Mouse (Mus musculus) hindbrain, embryonic 13.5 days (tissue): ENCODE measurements around the gene Mtm1. TPM values are rescaled to one million over a fixed set of nuclear protein-coding genes. Genes with fewer than 3 reads are reported as not detected.
"Not testable (repeated sequence)": the region's sequence is repeated elsewhere in the genome, so short reads cannot be mapped to it uniquely, and the experiment has no call there.

Experiments used
- ATAC-seq: fragments of 200-750 bp; cut with Nextera tagmentation; 2 replicates; pipeline ENCODE4 v1.8.0; 2017; ENCODE audit warnings: moderate TSS enrichment; ENCODE audit not compliant: low FRiP score
- H3K27ac ChIP-seq: fragments of 300-500 bp; sonication (generic); 2 replicates; pipeline ENCODE4 v1.5.1; 2015; ENCODE audit warnings: inconsistent platforms, mild to moderate bottlenecking, moderate library complexity
- H3K27me3 ChIP-seq: fragments of 300-500 bp; sonication (generic); 2 replicates; pipeline ENCODE4 v1.6.1; 2015; ENCODE audit warnings: mild to moderate bottlenecking, inconsistent platforms
- H3K36me3 ChIP-seq: fragments of 300-500 bp; sonication (generic); 2 replicates; pipeline ENCODE4 v1.6.1; 2015; ENCODE audit warnings: mild to moderate bottlenecking, inconsistent platforms
- H3K4me1 ChIP-seq: fragments of 300-500 bp; sonication (generic); replicated peaks from 2 replicates; pipeline ENCODE4 v1.6.1; 2015; ENCODE audit warnings: inconsistent platforms
- H3K4me2 ChIP-seq: fragments of 300-500 bp; sonication (generic); 2 replicates; pipeline ENCODE4 v1.6.1; 2015; ENCODE audit warnings: inconsistent platforms, mild to moderate bottlenecking, moderate library complexity
- H3K4me3 ChIP-seq: fragments of 300-500 bp; sonication (generic); 2 replicates; pipeline ENCODE4 v1.5.1; 2015; ENCODE audit warnings: mild to moderate bottlenecking, inconsistent platforms
- H3K9ac ChIP-seq: fragments of 300-500 bp; sonication (generic); 2 replicates; pipeline ENCODE4 v1.6.1; 2015; ENCODE audit warnings: mild to moderate bottlenecking, inconsistent platforms
- H3K9me3 ChIP-seq: fragments of 300-500 bp; sonication (generic); 2 replicates; pipeline ENCODE4 v1.6.1; 2016; ENCODE audit warnings: inconsistent platforms
- WGBS: fragments of 180-500 bp; shearing (Covaris S2); methylation state at CpG from one replicate; pipeline ENCODE4 v1.1.7; 2015; 5-methylcytosine and 5-hydroxymethylcytosine counted together
- polyA plus RNA-seq: library from polyadenylated mRNA; unstranded; fragments of >200 nt; fragmentation: Nextera tagmentation; extraction: Ambion mirVana; gene quantifications from 2 replicates; pipeline ENCODE4 v1.2.1, GENCODE M21; 2015

Gene Mtm1
- polyA plus RNA-seq, 1 experiment from 2014 or later, result 5.1 TPM

DNA sequence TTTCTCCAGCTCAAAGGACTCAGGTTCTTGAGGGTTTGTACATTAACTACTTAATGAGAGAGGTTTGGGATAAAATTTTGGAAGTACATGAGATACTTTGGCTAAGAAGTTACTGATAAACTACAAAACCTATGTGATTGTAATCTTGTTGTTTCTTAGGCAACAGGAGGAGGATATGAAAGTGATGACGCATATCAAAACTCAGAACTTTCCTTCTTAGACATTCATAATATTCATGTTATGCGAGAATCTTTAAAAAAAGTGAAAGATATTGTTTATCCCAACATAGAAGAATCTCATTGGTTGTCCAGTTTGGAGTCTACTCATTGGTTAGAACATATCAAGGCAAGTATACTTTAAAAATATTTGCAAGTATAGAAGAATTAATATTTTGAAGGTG is 85.4 kb downstream of the Mtm1 start:
- H3K9ac ChIP-seq, result no peak overlapping the region
- H3K27me3 ChIP-seq, result no peaks in the 10 kb centered on the region
- no peaks in the 10 kb centered on the region for H3K4me1 ChIP-seq
- H3K4me3 ChIP-seq, result no peak overlapping the region
- no peak overlapping the region for H3K27ac ChIP-seq
- no peaks in the 10 kb centered on the region; the same call in 1 of the 2 replicates for H3K36me3 ChIP-seq
- no peak overlapping the region for H3K4me2 ChIP-seq
- H3K9me3 ChIP-seq, result no peaks in the 10 kb centered on the region
- 76% methylated on average over 2 of the region's 2 CpGs for WGBS
- ATAC-seq, result no peak

DNA sequence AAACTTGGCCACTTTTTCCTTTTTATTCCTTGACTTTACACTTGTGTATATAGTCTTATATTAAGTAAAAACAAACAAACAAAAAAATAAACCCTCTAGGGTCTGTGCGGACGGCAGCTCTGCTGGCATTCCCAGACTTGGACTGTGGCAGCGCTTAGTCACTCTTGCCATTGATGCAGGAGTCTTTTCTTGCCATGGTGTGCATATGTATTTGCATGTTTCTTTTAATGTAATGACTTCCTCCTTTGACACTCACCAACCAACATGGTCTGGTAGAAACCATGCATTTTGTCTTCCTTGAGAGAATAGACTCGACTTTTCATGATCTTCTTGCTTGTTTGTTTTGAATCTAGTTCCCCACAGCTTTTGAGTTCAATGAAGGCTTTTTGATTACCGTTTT is 91.6 kb downstream of the Mtm1 start:
- Histone ChIP-seq H3K27ac (no peak overlapping the region), H3K36me3 (no peaks in the 10 kb centered on the region; the same call in 1 of the 2 replicates), H3K4me1 (no peaks in the 10 kb centered on the region), H3K27me3 (no peaks in the 10 kb centered on the region), H3K4me2 (no peak overlapping the region), H3K9me3 (no peaks in the 10 kb centered on the region), H3K4me3 (no peak overlapping the region), H3K9ac (no peak overlapping the region)
- 90% methylated on average over 5 of the region's 5 CpGs for WGBS
- no peak for ATAC-seq

DNA sequence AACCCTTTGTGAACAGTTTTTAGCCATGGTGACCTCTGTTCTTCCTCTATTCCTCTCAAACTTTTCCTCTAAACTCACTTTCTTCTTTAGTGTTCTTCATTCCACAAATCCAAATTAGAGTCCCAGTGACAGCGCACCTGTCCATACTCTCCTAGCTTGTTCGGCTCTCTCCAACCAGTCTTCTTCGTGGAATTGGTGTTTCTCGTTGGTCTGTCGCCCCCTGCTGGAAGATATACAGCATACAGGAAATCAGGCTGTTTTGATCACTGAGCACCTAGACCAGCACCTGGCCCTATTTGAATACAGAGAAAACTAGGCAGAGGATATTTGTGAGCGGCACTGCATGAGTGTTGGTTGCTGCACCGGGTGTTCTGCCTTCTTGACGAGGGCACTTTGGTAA is 100.7 kb downstream of the Mtm1 start:
- ATAC-seq, result 0 out of 2 replicates have a peak, but pooled peaks have one; percentile 54
- Histone ChIP-seq H3K4me2 (no peak overlapping the region), H3K9ac (no peak overlapping the region), H3K27ac (no peak overlapping the region), H3K9me3 (no peaks in the 10 kb centered on the region), H3K36me3 (no peaks in the 10 kb centered on the region), H3K4me3 (no peak overlapping the region), H3K4me1 (no peaks in the 10 kb centered on the region), H3K27me3 (no peaks in the 10 kb centered on the region)
- WGBS, result 33% methylated on average over 8 of the region's 8 CpGs

DNA sequence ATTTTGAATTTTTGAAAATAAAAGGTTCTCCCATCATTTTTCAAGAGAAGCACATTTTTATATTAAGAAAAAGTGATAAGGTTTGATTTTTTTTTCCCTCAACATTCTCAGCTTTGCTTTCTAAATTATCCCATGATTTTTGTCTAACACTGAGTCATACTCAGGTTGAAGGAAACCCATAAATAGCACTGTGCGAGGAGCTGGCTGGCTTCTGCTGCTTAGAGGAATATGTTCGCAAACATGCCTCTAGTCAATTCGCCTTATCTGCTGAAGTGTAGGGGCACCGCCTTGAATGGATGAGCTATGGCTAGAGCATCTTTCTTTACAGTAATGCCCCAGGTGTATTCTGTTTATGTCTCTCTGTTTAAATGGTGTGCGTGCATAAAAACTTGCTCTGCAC is 103.8 kb downstream of the Mtm1 start:
- WGBS, result 90% methylated on average over 5 of the region's 5 CpGs
- Histone ChIP-seq H3K4me1 (no peaks in the 10 kb centered on the region), H3K4me3 (no peak overlapping the region), H3K9ac (no peak overlapping the region), H3K27ac (no peak overlapping the region), H3K36me3 (no peaks in the 10 kb centered on the region), H3K4me2 (no peak overlapping the region), H3K27me3 (no peaks in the 10 kb centered on the region), H3K9me3 (no peaks in the 10 kb centered on the region)
- no peak for ATAC-seq

DNA sequence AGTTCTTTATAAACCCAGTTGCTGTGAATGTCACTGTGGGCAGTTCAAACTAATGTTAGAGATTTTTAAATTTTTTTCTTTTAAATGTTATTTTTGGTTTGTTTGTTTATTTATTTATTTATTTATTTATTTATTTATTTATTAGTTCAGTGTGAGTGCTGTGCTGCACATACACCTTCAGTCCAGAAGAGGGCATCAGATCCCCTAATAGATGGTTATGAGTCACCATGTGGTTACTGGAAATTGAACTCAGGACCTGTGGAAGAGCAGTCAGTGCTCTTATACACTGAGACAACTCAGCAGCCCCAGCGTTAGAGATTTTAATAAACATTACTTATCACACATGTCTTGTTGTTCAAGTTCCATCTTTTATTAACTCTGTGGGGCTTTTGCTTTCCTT is 141.5 kb downstream of the Mtm1 start:
- Histone ChIP-seq H3K9ac (no peak overlapping the region), H3K4me3 (no peak overlapping the region), H3K27ac (no peak overlapping the region), H3K4me2 (no peak overlapping the region), H3K36me3 (no peaks in the 10 kb centered on the region), H3K9me3 (no peaks in the 10 kb centered on the region), H3K27me3 (no peaks in the 10 kb centered on the region), H3K4me1 (no peaks in the 10 kb centered on the region)
- WGBS, result 100% methylated on average over 1 of the region's 1 CpGs
- no peak for ATAC-seq

DNA sequence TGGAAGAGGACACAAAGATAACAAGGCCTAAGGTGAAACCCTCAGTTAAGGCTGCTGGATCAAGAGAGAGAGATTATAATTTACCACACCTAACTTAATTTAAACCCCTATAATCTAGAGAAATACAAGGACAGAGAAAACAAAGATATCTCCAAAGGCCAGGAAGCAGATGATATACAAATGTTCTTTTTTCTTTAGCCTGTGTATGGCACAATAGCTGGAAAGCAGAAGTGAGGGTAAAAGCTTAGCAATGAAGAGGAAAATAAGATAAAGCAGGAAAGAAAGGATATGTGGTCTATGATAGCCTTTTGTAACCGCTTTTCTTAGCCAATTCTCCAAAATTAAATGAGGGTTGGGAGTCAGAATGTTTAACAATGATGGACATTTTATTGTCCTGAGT is 144.8 kb downstream of the Mtm1 start:
- Histone ChIP-seq H3K36me3 (no peaks in the 10 kb centered on the region), H3K4me1 (no peaks in the 10 kb centered on the region), H3K9me3 (no peaks in the 10 kb centered on the region), H3K4me3 (no peak overlapping the region), H3K4me2 (no peak overlapping the region), H3K27me3 (no peaks in the 10 kb centered on the region), H3K27ac (no peak overlapping the region), H3K9ac (no peak overlapping the region)
- WGBS, result 68% methylated on average over 1 of the region's 1 CpGs
- no peak for ATAC-seq

DNA sequence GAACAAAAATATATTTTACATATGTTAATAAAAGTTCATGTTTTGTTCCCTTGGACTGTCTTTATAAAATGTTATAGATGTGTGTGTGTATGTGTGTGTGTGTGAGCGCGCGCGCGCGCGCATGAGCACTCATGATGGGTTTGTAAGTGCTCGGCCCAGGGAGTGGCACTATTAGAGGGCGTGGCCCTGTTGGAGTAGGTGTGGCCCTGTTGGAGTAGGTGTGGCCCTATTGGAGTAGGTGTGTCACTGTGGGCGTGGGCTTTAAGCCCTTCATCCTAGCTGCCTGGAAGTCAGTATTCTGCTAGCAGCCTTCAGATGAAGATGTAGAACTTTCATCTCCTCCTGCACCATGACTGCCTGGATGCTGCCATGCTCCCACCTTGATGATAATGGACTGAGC is 151.2 kb downstream of the Mtm1 start:
- 88% methylated on average over 10 of the region's 10 CpGs for WGBS
- H3K9me3 ChIP-seq, H3K9ac ChIP-seq, H3K27ac ChIP-seq, H3K4me1 ChIP-seq, ATAC-seq, H3K36me3 ChIP-seq, H3K4me3 ChIP-seq, H3K4me2 ChIP-seq, H3K27me3 ChIP-seq: not testable (repeated sequence)

DNA sequence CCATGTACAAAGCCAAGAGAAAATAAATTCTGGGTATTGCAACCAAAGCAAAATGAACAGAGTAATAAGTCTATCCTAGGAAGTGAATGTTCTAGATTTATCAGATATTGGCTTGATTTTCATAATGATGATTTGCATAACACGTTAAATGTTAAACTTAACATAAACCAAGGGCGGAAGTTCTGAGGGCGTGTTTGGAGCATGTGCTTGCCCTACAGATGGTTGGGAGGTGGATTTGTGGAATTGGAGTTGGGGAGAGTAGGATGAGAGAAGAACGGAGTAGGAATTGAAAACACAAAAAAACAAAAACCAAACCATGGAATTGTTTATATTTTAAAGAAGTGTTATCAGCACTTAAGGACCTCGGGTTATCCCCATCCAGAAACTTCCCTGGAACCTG is 153.5 kb downstream of the Mtm1 start:
- H3K27ac ChIP-seq, result no peak overlapping the region
- H3K4me3 ChIP-seq, result peak overlapping the region; percentile 60
- no peaks in the 10 kb centered on the region for H3K4me1 ChIP-seq
- WGBS, result 76% methylated on average over 5 of the region's 5 CpGs
- H3K4me2 ChIP-seq, result peak overlapping the region; percentile 53
- no peaks in the 10 kb centered on the region for H3K27me3 ChIP-seq
- H3K9ac ChIP-seq, result no peak overlapping the region
- no peaks in the 10 kb centered on the region for H3K36me3 ChIP-seq
- no peaks in the 10 kb centered on the region for H3K9me3 ChIP-seq
- ATAC-seq, result peak; percentile 9; the same call in 1 of the 2 replicates

DNA sequence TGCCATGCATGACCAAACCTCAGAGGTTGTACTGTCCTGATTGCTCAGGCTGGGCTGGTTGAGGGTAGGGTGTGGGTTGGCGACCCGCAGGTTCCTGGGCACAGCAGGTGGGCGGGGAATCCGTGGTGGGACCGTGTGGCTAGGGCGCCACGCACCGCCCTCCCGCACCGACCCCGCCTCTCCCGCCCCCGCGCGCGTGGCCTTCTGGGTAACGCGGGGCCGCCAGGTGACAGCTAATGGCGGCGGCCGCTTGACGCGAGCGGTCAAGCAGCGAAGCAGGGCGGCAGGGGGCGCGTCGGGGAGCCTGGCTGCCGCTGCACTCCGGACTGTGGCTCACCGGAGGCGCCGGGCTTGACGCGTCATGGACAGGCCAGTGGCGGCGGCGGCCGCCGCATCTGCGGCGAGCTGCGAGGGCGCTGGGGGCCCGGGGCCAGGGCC is 154.0 kb downstream of the Mtm1 start, which contains the start of gene Mtmr1:
Gene Mtmr1, plus strand, starts transcription at position 207 of the 438 bp plus-strand sequence.
- no peaks in the 10 kb centered on the region for H3K27me3 ChIP-seq
- peak within 1 kb of the TSS; percentile 60 for H3K4me3 ChIP-seq
- peak within 1 kb of the TSS; percentile 53 for H3K4me2 ChIP-seq
- no peaks in the 10 kb centered on the region for H3K9me3 ChIP-seq
- H3K27ac ChIP-seq, result peak within 1 kb of the TSS; percentile 84
- peak; percentile 93 for ATAC-seq
- H3K4me1 ChIP-seq, result no peaks in the 10 kb centered on the region
- 11% methylated on average over 33 of the region's 47 CpGs for WGBS
- peak within 1 kb of the TSS; percentile 85 for H3K9ac ChIP-seq
- no peaks in the 10 kb centered on the region for H3K36me3 ChIP-seq

DNA sequence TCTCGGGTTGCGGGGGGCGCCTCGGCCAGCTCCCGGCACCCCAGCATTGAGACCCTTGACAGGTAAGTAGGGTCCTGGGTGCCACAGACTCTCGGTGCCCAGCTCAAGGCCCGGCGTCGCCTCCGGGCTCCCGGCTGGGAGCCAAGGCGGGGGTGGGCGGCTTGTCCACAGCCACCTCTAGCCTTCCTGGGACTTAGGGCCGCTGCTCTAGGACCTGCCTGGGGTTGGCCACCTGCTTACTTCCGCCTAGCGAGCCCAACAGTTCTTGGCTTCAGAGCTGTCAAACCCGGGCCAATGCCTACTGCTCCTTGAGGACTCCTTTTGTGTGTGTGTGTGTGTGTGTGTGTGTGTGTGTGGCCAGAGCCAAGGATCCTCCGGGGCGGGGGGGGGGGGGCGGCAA is 154.4 kb downstream of the Mtm1 start:
- H3K36me3 ChIP-seq, result no peaks in the 10 kb centered on the region
- peak overlapping the region; percentile 60 for H3K4me3 ChIP-seq
- WGBS, result 26% methylated on average over 18 of the region's 20 CpGs
- no peaks in the 10 kb centered on the region for H3K9me3 ChIP-seq
- ATAC-seq, result no peak; the same call in 1 of the 2 replicates
- H3K4me2 ChIP-seq, result peak overlapping the region; percentile 53
- peak overlapping the region; percentile 85 for H3K9ac ChIP-seq
- peak overlapping the region; percentile 84 for H3K27ac ChIP-seq
- no peaks in the 10 kb centered on the region for H3K27me3 ChIP-seq
- no peaks in the 10 kb centered on the region for H3K4me1 ChIP-seq

Other genes starting within 250 kb of the Mtm1 start
- 4.7 and 4.9 TPM in 2 replicates for gene Mamld1, start 160.5 kb upstream of the Mtm1 start, polyA plus RNA-seq
- gene Mtmr1, start 154.0 kb downstream of the Mtm1 start, polyA plus RNA-seq, result 17.4 and 18.1 TPM in 2 replicates